Mouse (Mus musculus) gastrocnemius, postnatal 4 days (tissue): ENCODE results near the gene Galr3. TPM values are rescaled to one million over a fixed set of nuclear protein-coding genes. Genes with fewer than 3 reads are reported as not detected.
"Not testable (repeated sequence)": the region's sequence is repeated elsewhere in the genome, so short reads cannot be mapped to it uniquely, and the experiment has no call there.

Experiments
- DNase-seq, 2 experiments: peaks; one replicate each; pipeline ENCODE4 v3.0.0; 2021 to 2022; ENCODE audit warnings: low spot score in 2 of 2, mixed read lengths in 2 of 2
- total RNA-seq, 2 experiments: library from RNA; stranded (reverse); gene quantifications; 2 replicates each; pipeline ENCODE4 v1.2.3; 2021

Gene Galr3
- total RNA-seq, 2 experiments from 2014 or later, result not detected

DNA sequence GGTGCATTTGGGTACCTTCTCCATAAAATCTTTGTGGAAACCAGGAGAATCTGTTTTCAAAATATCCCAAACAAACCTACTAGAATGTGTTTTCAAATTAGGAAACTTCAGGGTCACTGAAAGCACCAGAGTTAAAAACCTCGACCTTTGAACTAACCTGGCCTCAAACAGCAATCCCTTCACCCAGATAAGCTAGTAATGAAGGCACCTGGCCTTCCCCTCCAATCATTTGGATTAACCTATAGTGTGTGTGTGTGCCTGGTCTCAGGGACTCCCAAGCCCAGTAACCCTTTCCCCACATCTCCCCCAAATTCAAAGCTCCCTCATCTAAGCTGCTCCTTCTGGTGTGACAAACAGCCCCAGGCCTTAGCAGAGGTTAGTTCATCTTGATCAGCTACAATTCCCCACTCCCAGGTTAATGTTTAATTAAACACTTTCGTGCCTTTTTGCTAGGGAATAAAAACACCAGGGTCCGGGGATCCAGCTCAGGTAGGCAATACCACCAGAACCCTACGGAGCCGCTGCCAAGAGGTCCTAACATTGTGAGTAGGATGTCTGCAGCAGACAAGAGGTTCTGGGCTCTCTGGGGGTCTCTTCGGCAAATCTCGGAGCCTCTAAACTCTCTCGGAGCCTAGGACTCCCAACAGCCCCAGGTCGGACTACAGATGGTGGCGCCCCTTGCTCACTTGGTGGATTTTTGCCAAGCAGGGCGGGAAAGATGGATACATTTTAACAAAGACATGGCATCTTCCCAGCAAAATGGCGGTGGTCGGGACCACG is 15.0 kb upstream of the Galr3 start:
- DNase-seq, result no peak

DNA sequence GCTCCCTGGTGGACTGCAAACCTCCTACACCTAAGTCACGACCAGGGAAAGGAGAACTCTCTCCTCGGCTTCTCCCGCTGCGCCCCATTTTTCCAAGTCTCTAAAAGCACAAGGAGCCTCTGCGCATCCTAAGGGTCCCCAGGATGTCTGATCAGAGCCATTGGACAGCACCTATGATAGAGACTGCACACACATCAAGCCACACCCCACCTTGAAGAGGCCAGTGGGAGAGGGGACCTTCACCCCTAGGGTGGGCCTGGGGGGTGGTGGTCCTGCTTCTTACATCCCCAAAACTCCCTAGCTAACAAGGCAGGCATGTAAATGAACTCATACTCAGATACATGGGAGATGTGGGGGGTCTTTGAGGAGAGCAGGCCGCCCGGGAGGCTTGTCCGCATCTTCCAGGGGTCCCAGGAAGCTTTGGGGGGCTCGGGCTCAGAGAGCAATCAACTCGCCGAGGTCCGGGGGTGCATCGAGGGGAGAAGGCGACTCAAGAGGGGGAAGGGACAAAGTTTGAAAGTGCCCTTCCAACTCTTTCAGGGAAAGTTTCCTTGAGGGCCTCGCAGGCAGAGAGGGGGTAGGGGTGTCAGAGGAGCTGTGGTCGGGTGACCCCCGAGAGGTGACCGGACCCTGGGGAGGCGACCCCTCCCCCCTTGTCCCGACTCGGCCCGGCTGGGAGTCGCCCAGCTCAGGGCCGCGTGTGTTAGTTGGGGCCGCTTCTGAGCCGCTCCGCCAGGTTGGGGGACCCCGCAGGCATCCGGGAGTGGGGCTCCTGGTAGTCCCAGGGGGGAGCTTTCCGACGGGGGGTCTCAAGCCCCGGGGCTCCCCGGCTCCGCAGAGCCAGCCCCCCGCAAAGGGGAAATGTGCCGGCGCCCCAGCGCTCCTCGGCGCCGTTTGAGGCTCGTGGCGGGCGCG is 14.1 kb upstream of the Galr3 start:
- DNase-seq, result peak in 1 of 2 experiments; percentile 54

DNA sequence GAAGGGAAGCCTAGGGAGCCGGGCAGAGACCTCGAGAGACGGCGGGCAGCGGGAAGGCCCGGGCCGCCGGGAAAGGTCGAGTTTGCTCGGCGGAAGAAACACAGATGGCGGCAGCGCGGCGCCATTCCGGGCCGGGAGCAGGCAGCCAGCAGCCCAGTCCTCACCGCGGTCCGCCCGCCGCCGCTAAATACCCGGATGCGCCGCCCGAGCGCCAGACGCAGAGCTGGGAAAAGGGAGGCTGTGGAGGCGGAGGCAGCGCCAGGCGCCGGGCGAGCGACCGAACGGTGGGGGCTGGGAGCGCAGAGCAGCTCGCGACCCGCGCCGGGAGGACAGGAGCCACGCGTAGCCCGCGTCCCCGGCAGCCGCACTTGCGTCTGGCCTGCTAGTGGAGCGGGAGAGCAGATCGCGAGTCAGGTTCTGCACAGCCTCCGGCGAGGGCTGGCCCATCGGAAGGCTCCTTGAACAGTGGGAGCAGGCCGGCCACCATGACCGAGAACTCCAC is 13.4 kb upstream of the Galr3 start, which contains the start of gene H1f0:
H1f0 (plus strand) TSS at position 214 of the 502 bp plus-strand sequence.
- DNase-seq, result peak; percentile 96 to 97

DNA sequence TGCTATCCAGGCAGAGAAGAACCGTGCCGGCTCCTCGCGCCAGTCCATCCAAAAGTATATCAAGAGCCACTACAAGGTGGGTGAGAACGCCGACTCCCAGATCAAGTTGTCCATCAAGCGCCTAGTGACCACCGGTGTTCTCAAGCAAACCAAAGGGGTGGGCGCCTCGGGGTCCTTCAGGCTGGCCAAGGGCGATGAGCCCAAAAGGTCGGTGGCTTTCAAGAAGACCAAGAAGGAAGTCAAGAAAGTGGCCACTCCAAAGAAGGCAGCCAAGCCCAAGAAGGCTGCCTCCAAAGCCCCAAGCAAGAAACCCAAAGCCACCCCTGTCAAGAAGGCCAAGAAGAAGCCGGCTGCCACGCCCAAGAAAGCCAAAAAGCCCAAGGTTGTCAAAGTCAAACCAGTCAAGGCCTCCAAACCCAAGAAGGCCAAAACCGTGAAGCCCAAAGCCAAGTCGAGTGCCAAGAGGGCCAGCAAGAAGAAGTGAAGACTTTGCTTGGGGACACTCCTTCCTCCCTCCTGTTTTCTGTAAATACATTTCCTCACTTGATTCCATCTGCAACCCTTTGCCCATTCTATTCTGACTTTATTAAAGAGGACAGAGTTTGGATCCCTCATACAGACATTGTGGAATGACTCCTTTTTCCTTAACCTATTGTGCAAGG is 12.7 kb upstream of the Galr3 start:
- no peak for DNase-seq

DNA sequence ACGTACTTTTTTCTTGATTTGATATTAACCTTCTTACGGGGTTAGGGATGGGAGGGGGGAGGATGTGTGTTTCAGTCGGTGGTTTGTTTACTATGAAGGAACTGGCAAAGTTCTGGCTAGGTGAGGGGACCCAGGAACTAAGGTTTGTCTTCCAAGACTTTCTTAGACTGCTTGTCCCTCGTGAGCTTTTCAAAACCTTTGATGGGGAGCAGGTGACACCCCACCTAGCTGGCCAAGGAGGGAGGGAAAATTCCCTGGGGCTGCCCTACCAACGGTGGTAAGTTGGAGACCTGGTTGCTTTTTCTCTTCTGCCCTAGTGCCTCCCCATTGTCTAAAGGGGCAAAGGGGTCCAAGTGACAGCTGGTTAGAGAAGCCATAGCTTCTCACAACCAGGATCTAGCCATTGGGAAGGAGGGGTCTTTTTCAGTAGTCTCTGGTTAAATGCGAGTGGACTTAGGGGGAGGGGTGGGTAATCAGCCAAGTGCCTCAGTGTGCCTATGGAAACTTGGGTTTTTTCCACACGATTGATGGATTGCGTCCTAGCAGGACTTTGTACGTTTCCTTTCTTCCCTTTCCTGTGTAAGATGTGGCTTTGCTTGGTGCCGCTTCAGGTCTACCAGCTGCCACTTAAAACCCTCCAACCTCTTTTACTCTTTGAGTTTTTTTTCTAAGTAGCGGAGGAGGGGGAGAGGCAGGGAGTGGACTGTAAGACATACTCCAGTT is 12.0 kb upstream of the Galr3 start:
- DNase-seq, result no peak

DNA sequence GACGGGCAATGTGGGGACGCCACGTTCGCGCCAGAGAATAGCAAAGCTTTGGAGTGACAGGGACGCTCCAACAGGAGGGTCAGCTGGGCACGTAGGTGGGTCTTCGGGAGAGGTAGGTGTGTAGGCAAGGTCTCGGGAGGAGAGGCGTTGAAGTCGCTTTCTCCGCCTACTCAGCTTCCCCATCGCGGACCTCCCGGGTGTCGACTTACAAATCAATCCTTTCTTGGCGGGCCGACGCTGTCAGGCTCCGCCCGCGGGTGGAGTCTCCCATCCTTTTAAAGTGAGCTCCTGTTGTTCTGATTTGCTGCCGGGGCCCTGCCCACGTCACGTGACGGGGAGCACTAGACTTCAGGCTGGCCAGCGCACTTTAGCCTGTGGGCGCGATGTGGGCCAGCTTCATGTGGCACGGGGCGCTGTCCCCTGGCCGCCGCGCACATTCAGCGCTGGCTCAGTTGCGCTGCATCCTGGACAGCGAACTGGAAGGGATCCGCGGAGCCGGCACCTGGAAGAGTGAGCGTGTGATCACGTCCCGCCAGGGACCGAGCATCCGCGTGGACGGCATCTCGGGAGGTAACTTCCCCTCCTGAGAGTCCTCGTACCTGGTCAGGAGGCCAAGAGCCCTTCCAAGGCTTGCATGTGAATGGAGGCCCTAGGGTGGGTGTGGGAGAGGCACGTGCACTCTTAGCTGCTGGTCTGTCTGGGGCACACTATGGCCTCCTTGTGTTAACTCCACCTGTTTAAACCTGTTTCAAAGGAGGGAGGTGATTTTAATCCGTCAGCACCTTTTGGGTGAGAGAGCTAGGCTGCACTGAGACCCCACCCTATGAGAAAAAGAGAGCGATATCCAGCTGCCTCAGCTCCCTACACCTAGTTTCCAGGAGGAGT is 10.9 kb upstream of the Galr3 start:
- DNase-seq, result peak; percentile 78 to 89

DNA sequence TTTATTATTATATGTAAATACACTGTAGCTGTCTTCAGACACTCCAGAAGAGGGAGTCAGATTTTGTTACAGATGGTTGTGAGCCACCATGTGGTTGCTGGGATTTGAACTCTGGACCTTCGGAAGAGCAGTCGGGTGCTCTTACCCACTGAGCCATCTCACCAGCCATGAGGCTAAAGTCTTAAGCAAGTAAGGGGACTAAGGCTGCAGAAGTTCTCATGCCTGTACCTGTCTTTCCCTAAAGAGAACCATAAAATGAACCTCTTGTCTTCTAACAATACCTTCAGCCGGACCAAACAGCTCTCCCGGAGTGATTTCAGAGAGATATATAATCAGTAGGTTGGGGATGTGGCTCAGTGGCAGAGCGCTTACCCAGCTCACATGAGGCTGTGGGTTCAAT is 9.8 kb upstream of the Galr3 start:
- DNase-seq, result not testable (repeated sequence)

DNA sequence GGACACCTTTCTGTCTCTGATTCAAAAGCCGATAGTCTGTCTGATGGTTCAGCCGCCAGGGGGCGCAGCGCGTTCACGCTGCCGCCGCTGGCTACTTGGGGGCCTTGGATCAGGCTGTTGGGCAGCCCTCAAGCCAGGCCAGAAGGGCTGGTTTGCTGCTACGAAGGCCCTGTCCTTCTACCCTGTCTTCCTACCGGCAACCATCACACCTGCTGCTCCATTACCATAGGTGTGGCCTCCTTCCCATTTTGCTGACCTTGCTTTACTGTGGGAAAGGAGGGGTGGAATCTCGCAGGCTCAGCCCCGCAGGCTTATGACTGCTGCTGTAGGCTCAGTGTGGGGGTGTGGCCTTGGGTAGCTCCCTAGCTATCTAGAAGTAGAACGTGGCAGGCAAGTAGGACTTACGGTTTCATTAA is 3.8 kb upstream of the Galr3 start:
- peak; percentile 75 to 82 for DNase-seq

DNA sequence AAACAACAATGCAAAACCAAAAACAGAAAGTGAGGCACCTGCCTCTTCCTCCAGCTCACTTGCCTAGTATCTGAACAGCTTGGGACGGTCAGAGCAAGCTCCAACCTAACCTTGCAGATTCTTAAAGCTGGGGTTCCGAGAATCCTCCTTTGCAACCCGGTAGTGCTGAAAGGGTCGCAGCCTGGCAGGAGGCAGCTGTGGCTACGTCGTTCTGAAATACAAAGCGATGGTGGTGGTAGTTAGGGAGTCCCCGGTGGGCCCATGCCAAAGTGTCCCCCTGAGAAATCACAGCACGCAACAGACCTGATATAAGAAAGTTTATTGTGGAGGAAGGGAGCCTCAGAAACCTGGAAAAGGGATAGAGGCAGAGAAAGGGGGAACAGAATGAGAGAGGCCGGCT is 3.4 kb upstream of the Galr3 start:
- no peak for DNase-seq

DNA sequence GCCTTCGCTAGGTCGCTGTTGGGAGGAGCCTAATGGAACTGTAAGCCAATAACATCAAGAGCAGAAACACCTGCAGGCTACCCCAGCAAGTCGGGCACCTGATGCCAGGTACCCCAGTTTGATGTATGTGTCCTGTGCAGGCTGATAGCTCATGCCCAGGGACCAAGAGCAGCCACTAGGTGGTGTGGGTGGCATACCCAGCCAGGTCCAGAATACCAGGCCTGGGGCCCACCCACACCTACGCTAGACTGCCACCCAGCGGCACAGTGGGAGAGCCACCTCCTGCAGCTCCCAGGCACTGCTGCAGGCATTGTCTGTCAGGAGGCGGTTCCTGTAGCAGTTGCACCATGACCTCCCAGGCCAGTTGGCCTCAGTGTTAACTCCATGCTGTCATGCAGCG is 2.8 kb upstream of the Galr3 start:
- peak in 1 of 2 experiments; percentile 68 for DNase-seq

DNA sequence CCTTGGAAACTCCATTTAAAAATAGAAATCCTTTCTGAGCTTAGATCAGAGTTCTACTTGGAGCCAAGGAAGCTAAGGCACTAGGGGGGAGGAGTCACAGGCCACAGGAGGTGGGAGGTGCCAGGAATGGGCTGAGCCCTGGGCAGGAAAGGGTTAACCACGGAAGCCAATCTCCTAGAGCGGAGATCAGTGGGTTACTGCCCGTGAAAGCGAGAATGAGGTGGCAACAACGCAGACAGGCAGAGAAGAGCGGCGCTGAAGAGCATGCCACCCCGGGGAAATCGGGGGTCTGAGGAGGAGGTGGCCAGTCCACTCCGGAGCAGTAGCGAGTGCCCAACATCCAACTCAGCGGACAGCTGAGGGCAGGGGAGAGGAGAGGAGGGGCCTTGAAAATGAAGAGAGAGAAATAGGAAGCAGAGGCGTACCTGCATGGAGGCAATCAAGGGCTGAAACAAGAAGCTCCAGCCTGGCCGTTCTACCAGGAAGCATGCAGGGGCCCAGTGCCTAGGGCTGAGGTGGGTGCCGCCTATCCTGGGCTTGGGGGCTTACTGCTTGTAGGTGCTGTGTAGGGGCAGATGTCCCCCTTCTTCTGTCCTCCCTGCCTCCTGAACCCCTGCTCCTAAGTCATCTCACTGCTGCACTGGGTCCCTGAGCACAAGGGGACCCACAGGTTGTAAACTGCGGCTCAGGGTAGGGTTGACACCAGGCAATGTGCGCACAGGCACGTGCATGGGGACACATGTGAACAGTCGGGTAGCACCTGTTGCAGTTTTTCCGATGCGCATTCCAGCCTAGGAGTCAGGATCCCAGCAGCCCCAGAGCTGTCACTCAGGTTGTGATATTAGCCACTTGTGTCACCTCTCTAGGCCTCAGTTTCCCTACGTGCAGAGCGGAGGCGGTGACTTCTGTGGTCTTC is 926 bp upstream of the Galr3 start:
- no peak for DNase-seq

DNA sequence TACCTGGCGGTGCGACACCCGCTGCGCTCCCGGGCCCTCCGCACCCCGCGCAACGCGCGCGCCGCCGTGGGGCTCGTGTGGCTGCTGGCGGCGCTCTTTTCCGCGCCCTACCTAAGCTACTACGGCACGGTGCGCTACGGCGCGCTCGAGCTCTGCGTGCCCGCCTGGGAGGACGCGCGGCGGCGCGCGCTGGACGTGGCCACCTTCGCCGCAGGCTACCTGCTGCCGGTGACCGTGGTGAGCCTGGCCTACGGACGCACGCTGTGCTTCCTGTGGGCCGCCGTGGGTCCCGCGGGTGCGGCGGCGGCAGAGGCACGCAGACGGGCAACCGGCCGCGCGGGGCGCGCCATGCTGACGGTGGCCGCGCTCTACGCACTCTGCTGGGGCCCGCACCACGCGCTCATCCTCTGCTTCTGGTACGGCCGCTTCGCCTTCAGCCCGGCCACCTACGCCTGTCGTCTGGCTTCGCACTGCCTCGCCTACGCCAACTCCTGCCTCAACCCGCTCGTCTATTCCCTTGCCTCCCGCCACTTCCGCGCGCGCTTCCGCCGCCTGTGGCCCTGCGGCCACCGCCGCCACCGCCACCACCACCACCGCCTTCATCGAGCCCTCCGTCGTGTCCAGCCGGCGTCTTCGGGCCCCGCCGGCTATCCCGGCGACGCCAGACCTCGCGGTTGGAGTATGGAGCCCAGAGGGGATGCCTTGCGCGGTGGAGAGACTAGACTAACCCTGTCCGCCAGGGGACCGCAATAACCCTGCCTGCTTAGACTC is 1.2 kb downstream of the Galr3 start:
- no peak for DNase-seq

DNA sequence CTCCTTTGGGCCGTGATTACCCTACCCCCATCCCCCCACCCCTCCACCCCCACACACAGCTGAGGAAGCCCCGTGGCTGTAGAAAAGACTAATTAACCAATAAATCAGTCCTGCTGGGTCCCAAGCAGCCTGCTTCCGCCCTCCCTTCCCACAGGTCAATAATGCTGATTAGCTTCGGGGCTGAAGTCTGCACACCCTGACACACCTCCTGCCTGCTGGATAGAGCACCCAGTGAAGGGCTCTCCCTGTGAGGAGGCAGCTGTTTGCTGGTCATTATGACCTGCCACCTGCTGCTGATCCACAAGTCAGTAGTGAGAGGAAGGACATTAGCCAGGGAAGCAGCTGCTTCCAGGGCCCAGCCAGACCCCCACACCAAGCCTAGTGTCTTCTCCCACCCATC is 3.2 kb downstream of the Galr3 start:
- DNase-seq, result no peak

DNA sequence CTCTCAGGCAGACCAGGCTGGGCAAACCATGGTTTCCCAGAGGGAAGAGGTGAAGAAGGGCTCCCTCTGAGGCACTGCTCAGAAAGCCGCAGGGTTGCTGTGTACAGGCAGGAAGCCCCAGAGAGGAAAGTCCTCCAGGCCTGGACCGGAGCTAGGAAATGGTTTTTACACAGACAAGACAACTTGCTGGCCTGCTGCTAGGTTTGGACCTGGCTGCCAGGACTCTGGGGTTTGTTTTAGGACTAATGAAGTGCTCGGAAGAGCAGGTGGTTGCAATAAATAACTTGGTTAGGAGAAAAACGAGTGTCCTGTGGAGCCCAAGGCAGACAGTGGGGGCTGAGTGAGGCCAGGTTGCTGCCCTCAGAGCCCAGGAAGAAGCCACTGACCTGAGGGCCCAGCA is 6.5 kb downstream of the Galr3 start:
- peak in 1 of 2 experiments; percentile 13 for DNase-seq

DNA sequence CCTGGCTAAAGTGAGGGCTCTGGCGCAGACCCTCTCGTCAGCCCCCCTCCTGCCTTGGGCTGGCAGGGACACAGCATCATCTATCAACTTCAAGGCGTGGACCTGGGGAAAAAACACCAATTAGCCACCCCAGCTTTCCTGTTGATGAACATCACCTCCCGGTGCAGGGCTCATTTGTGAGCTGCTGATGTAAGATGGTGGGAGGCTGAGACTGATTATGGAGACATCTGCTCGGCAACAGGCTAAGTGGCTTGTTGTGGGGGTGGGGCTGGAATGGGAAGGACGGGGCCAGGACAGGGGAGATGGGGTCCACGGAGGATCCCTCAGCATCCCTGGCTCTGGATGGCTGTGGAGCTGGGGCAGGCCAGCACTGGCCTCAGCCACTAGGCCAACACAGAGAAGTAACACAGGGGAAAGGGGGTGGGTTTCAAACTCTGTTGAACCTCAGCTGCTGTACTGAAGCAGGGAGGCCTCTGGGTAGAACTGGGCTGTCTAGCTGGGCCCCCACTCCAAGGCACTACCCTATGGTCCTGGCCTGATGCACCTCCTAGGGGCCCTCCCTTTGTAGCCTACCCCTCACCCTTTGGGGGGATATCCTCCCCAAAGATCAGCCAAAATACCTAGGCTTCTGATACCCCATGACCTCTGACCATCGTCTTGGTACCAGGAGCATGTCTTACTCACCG is 8.6 kb downstream of the Galr3 start:
- DNase-seq, result no peak

DNA sequence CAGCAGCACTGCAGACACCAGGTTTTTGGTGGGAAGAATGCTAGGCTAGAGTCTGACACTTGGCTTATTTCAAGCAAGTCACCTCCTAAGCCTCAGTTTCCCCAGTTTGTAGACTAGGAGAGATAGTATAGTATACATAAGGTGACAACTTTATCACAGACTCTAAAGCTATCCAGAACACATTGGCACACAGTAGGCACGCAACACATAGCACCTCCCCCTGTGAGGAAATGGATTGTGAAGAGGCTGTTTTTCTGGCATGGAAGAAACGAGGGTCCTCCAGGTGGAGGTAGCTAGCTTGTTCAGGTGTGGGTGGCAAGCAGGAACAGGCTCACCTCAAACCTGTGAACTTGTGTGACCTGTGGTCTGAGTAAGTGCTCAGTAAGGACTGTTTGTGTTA is 9.3 kb downstream of the Galr3 start:
- no peak for DNase-seq
